Mouse (Mus musculus) MEL (cell line): Measurements from ENCODE around the gene Homer2.

ENCODE experiments used
- CHD1 ChIP-seq: IDR thresholded peaks from 2 replicates; pipeline ENCODE4 v1.6.1; 2012; ENCODE audit warnings: low read depth, mild to moderate bottlenecking, inconsistent platforms, low read length, improper control_type of control experiment
- CTCF ChIP-seq, 3 experiments: IDR thresholded peaks in 2 of 3; conservative IDR thresholded peaks in 1 of 3; 2 replicates each; pipeline ENCODE4 v1.5.1; 2011 to 2012; ENCODE audit warnings: low read length in 3 of 3, low read depth in 2 of 3, mild to moderate bottlenecking in 2 of 3, improper control_type of control experiment in 1 of 3, inconsistent platforms in 1 of 3, mixed read lengths in 1 of 3, moderate library complexity in 1 of 3; ENCODE audit not compliant: control insufficient read depth in 1 of 3, insufficient read depth in 1 of 3, poor library complexity in 1 of 3, severe bottlenecking in 1 of 3
- EP300 ChIP-seq, 2 experiments: IDR thresholded peaks; 2 replicates each; pipeline ENCODE4 v1.6.1; 2011; ENCODE audit warnings: improper control_type of control experiment in 2 of 2, low read length in 2 of 2, low read depth in 1 of 2, mild to moderate bottlenecking in 1 of 2
- MYC ChIP-seq: IDR thresholded peaks from 2 replicates; pipeline ENCODE4 v1.6.1; 2011; ENCODE audit warnings: low read depth, mild to moderate bottlenecking, low read length, improper control_type of control experiment, moderate library complexity
- POLR2AphosphoS2 ChIP-seq: IDR thresholded peaks from 2 replicates; pipeline ENCODE4 v1.6.1; 2011; ENCODE audit warnings: low read length, improper control_type of control experiment
- RCOR1 ChIP-seq: IDR thresholded peaks from 2 replicates; pipeline ENCODE4 v1.6.1; 2012; ENCODE audit warnings: low read depth, mild to moderate bottlenecking, inconsistent platforms, low read length, improper control_type of control experiment
- ZNF384 ChIP-seq: IDR thresholded peaks from 2 replicates; pipeline ENCODE4 v1.6.1; 2012; ENCODE audit warnings: low read depth, mild to moderate bottlenecking, inconsistent platforms, low read length, improper control_type of control experiment

DNA sequence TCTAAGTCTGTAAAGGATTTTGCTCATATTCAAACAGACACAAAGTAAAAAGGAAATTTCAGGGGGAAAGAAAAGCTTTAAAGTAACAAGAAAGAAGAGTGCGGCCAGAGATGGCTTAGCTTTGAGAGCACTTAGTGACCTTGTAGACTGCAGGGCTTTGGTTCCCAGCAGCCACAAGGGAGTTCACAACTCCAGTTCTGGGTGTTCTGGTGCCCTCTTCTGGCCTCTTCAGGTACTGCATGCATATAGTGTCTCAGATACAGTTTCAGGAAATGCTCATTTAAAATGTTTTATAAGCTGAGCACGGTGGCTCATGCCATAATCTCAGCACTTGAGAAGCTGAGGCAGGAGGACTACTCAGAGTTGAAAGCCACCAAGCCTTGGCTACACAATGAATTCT, 80.9 kb downstream of the Homer2 start:
- peak; percentile 69 to 77 (median 70) for TF ChIP-seq CTCF (IDR thresholded peaks at IDR 0.05 in 2 of 3, conservative IDR thresholded peaks at IDR 0.05 in 1 of 3; ENCODE audit: control insufficient read depth in 1 of 3, insufficient read depth in 1 of 3, low read depth in 2 of 3, low read length in 3 of 3, poor library complexity in 1 of 3, severe bottlenecking in 1 of 3)
- TF ChIP-seq RCOR1, result no peak
- TF ChIP-seq CHD1, result no peak
- TF ChIP-seq POLR2AphosphoS2, result no peak
- no peak for TF ChIP-seq EP300 (IDR thresholded peaks at IDR 0.05; ENCODE audit: low read depth in 1 of 2, low read length in 2 of 2)
- no peak for TF ChIP-seq MYC
- TF ChIP-seq ZNF384, result no peak
